Mouse (Mus musculus) lung, adult 2 months (tissue): ENCODE measurements around the gene Anks1. TPM values are rescaled to one million over a fixed set of nuclear protein-coding genes. Genes with fewer than 3 reads are reported as not detected.
"Not testable (repeated sequence)": the region's sequence is repeated elsewhere in the genome, so short reads cannot be mapped to it uniquely, and the experiment has no call there.

Source experiments
- DNase-seq: peaks from one replicate; pipeline ENCODE4 v3.0.0; 2022
- H3K4me1 ChIP-seq: fragments of 200-500 bp; 2 replicates; pipeline ENCODE4 v1.6.1; 2011; ENCODE audit warnings: low read length; ENCODE audit not compliant: control insufficient read depth, insufficient read depth
- H3K4me3 ChIP-seq: fragments of 200-500 bp; replicated peaks from 2 replicates; pipeline ENCODE3; 2011; ENCODE audit warnings: low read depth, mild to moderate bottlenecking, control low read depth, low read length; ENCODE audit errors: extremely low read depth
- CTCF ChIP-seq: fragments of 200-500 bp; IDR thresholded peaks from 2 replicates; pipeline ENCODE4 v1.5.1; 2011; ENCODE audit warnings: mild to moderate bottlenecking, low read length, control low read depth; ENCODE audit not compliant: insufficient read depth
- POLR2A ChIP-seq: fragments of 200-500 bp; IDR thresholded peaks from 2 replicates; pipeline ENCODE4 v1.6.1; 2011; ENCODE audit warnings: low read depth, mild to moderate bottlenecking, control low read depth, low read length, borderline replicate concordance; ENCODE audit errors: extremely low read depth
- WGBS: fragments of 180-500 bp; shearing (Covaris S2); methylation state at CpG from one replicate; pipeline ENCODE4 v1.1.7; 2018; 5-methylcytosine and 5-hydroxymethylcytosine counted together
- polyA plus RNA-seq: library from polyadenylated mRNA; depleted of rRNA; stranded (reverse); fragments of >200 nt; gene quantifications from 2 replicates; pipeline ENCODE4 v1.2.3, GENCODE M21; 2012

Gene Anks1
- polyA plus RNA-seq, 1 experiment = 89.4 TPM

GRCm38 (mm10) chr17:27960128-27961111 is 51.3 kb downstream of the Anks1 start:
- no peak for DNase-seq
- TF ChIP-seq POLR2A (no peak), CTCF (no peak)
- WGBS = 66% methylated on average over 21 of the region's 21 CpGs
- Histone ChIP-seq H3K4me1 (peaks cover 9% of the 10 kb centered on the region), H3K4me3 (no peak overlapping the region)

- DNase-seq, H3K4me3 ChIP-seq: not testable (repeated sequence)
- 92% methylated on average over 7 of the region's 7 CpGs for WGBS
- peaks cover 24% of the 10 kb centered on the region for H3K4me1 ChIP-seq
These were observed 54.0 kb downstream of the Anks1 start for GRCm38 (mm10) chr17:27963120-27963519.

- 50% methylated on average over 4 of the region's 4 CpGs for WGBS
- TF ChIP-seq CTCF (no peak), POLR2A (no peak)
- no peak for DNase-seq
These were observed 55.5 kb downstream of the Anks1 start for GRCm38 (mm10) chr17:27964607-27965006.

GRCm38 (mm10) chr17:27965292-27965691 is 56.2 kb downstream of the Anks1 start:
- 81% methylated on average over 10 of the region's 10 CpGs for WGBS
- Histone ChIP-seq H3K4me3 (no peak overlapping the region), H3K4me1 (peaks cover 37% of the 10 kb centered on the region)
- no peak for DNase-seq
- TF ChIP-seq CTCF (no peak), POLR2A (no peak)

More at GRCm38 (mm10) chr17:27964607-27965006, 55.5 kb downstream of the Anks1 start:
- H3K4me3 ChIP-seq = no peak overlapping the region
- H3K4me1 ChIP-seq = peaks cover 32% of the 10 kb centered on the region

GRCm38 (mm10) chr17:27966056-27966455 is 57.0 kb downstream of the Anks1 start:
- DNase-seq = no peak
- peaks cover 44% of the 10 kb centered on the region for H3K4me1 ChIP-seq
- no peak overlapping the region for H3K4me3 ChIP-seq
- 49% methylated on average over 4 of the region's 4 CpGs for WGBS
- TF ChIP-seq POLR2A (no peak), CTCF (no peak)

GRCm38 (mm10) chr17:27966508-27967021 is 57.5 kb downstream of the Anks1 start:
- Histone ChIP-seq H3K4me1 (peaks cover 49% of the 10 kb centered on the region), H3K4me3 (no peak overlapping the region)
- DNase-seq = no peak
- TF ChIP-seq CTCF = no peak
- no peak for TF ChIP-seq POLR2A
- WGBS = 74% methylated on average over 11 of the region's 11 CpGs

- no peak for DNase-seq
- Histone ChIP-seq H3K4me3 (no peak overlapping the region), H3K4me1 (peaks cover 52% of the 10 kb centered on the region)
- 88% methylated on average over 7 of the region's 7 CpGs for WGBS
- TF ChIP-seq CTCF (no peak), POLR2A (no peak)
These were observed 58.4 kb downstream of the Anks1 start for GRCm38 (mm10) chr17:27967529-27967928.

GRCm38 (mm10) chr17:27968033-27968750 is 59.1 kb downstream of the Anks1 start:
- TF ChIP-seq POLR2A (no peak), CTCF (no peak)
- Histone ChIP-seq H3K4me1 (peaks cover 52% of the 10 kb centered on the region), H3K4me3 (no peak overlapping the region)
- no peak for DNase-seq
- 55% methylated on average over 9 of the region's 9 CpGs for WGBS

- 74% methylated on average over 5 of the region's 5 CpGs for WGBS
- Histone ChIP-seq H3K4me1 (peaks cover 52% of the 10 kb centered on the region), H3K4me3 (no peak overlapping the region)
- DNase-seq = no peak
- no peak for TF ChIP-seq POLR2A
- TF ChIP-seq CTCF = no peak
These were observed 59.8 kb downstream of the Anks1 start for GRCm38 (mm10) chr17:27968903-27969302.
